Mouse (Mus musculus): ENCODE measurements around the gene Kcnq2.
A peak's percentile ranks its signal among the peaks of the same experiment; 100 is the strongest.

Gene Kcnq2

DNA sequence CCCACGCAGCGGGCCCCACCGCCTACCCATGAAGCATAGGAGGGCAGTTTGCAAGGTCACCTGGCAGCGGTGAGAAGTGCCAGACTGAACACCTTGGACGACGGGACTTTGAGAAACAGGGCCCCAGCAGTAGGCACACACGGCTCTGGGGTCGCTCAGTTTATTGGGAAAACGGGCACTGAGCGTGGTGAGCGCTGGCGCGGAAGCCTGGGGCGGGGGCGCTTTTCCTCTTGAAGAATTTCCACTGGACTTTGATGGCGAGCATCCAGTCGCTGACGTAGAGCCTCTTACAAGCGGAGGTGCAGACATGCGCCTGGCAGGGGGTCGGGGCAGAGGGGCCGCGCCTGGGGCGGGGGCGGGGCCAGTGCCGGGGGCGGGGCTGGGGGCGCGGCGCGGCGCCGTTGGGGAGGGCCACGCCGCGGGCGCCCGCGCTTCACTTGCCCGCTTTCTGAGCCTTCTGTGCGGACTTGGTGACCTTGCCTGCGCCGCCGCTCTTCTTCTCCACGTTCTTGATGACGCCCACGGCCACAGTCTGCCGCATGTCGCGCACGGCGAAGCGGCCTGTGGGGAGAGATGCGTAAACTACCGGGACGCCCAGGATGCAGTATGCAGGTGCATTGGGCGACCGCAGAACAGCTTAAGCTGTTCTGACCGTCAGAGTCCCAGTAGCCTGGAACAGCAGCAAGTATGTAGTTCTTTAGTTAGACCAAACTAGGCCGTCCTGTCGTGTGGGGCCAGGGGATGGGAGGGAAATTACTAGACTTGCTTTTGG lies 12.6 kb upstream of the Kcnq2 start:
- DNase-seq (ENCODE audit: low spot score), result no peak

DNA sequence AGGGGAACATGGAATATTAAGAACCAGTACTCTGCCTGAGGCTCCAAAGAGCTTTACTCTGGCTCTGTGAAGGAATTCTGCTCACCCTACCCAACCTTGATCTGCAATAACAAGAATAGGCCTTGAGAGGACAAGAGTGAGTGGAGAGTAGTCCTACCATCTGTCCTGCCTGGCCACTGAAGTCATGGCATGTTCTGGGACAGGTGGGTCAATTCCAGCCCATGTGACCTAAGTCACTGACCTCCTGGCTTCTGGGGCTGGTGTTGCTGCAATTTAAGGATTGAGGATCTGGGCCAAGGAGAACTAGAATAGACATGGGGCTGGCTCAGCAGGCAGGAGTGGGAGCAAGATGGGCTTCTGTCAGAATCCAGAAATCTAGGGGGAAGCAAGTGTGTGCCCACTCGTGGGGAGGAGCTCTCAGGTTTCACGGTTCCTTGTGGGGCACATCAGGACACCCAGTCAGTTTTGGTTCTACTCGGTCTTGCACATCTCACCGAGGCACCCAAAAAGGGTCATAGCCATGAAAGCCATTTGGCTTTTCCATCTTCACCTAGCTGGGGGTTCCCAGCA lies 12.0 kb upstream of the Kcnq2 start:
- DNase-seq (ENCODE audit: low spot score), result no peak

DNA sequence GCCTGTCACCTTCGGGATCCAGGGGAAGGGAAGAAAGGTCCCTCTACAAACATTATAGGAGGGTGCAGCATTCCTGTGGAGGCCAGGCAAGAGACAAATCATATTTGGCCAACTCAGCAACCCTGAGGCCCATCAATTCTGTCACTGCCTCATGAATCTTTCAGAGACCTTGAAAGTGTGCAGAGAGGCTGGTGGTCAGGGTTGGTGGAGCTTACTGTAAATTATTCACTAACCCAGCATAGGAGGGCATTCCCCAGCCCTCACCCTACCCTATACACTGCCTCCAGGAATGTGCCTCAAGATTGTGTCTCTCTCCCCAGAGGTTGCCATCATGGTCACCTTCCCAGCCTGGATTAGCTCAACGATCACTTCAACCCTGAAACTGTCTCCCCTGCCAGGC lies 9.6 kb upstream of the Kcnq2 start:
- no peak for DNase-seq (ENCODE audit: low spot score)

DNA sequence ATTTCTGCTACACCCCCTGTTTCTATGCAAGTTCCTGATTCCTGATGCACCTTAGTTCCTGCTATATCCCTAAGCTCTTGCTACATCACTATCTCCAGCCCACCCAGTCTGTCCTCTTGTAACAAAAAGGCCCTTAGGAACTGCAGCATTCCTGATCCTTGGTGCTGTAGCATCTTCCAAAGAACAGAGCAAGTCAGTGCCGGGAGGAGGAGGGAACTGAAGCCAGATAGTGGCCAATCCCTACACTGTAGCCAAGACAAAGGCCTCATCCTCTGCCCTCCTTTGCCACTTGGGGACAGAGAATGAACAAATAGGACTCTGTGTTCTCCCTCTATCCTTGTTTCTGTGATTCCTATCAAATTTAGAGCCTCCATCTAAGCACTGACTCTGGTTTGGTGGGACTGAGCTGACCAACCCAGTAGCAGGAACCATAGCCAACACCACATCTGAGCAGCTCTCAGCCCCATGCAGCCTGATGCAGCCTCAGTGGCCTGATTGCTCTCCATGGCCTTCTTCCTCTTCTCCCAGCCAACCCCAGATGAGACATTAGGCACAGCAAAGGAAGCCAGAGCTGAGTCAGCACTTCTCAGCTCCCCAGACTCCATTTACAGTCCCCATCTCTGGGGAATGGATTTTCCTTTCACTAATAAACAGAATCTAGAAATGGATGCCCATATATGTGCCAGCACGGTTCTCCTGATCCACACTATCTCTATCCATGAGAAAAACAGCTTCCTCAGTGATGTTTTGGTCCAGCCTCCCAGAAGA lies 8.6 kb upstream of the Kcnq2 start:
- DNase-seq (ENCODE audit: low spot score), result no peak

DNA sequence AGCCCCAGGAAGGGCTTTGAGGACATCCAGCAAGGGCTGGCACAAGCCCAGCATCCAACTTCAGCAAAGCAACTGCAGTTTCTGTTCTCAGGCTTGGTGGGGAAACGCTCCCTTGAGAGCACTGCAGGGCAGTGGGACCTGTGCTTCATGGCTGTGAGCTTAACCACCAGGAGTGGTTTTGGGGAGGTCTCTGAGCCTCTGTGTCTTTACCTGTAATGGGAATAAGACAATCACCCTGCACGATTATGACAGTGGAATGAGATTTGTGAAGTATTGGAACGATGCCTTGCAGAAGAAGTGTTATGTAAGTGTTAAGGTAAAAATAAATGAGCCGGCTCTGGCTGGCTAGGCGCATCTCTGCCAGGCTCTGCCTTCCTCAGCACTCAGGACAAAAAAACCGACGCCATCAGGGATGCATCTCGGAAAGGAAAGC lies 7.6 kb upstream of the Kcnq2 start:
- no peak for DNase-seq (ENCODE audit: low spot score)

DNA sequence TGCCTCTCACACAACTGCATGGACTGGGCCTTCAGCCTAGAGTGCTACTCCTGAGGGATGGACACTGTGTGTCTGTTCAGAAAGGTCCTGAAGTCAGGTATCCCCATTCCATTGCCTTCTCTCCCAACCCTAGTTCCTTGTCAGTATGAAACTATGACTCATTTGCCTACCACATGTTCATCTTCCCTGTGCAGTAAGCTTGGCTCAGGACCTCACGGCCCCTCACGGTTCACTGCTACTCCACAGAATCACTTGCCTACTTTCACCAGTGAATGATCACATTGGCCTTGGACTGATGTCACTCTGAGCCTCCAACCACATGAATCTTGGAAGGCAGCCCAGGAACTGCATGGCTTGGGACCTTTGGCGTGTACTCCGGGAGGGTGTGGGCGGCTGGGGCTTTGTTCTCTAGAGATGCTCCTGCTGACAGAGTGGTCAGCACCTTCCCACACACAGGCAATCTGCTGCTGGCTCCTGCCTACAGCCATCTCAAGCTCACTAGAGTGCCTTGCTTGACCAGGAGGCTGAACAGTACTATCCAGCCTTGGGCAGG lies 4.6 kb upstream of the Kcnq2 start:
- no peak for DNase-seq (ENCODE audit: low spot score)

DNA sequence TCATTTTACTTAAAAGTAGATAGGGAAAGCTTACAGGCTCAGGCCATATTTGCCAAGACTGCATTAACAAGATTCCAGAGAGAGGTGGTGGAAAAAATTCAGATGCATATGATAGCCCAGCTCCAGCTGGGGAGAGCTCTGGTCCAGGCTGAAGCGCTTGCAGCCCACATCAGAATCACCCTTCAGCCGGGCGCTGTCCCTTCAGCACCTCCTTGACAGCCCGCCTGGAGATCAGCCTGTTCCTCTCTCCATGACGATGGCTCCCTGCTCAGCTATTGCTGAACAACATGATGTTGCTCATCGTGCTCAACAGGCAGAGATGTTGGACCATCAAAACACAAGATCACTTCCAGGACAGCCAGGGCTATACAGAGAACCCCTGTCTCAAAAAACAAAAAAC lies 1.8 kb upstream of the Kcnq2 start:
- peak; percentile 44 for DNase-seq (ENCODE audit: low spot score)

DNA sequence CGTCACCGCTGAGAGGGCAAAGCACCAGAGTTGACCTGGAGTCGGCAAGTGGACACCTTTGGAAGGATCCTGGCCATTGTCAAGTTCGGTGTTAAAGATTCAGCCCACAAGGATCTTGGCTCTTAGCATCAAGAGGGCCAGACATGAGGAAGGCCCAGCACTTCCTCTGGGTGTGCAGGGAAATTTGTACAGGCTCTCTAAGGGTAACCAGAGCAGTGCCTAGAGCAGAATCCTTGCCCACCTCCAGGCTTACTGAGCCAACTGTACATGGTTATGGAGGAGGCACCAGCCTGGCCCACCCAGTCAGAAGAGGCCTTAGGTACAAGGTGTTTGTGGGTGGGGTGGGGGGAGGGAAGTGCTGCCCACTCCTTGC lies 332 bp upstream of the Kcnq2 start:
- no peak for DNase-seq (ENCODE audit: low spot score)

DNA sequence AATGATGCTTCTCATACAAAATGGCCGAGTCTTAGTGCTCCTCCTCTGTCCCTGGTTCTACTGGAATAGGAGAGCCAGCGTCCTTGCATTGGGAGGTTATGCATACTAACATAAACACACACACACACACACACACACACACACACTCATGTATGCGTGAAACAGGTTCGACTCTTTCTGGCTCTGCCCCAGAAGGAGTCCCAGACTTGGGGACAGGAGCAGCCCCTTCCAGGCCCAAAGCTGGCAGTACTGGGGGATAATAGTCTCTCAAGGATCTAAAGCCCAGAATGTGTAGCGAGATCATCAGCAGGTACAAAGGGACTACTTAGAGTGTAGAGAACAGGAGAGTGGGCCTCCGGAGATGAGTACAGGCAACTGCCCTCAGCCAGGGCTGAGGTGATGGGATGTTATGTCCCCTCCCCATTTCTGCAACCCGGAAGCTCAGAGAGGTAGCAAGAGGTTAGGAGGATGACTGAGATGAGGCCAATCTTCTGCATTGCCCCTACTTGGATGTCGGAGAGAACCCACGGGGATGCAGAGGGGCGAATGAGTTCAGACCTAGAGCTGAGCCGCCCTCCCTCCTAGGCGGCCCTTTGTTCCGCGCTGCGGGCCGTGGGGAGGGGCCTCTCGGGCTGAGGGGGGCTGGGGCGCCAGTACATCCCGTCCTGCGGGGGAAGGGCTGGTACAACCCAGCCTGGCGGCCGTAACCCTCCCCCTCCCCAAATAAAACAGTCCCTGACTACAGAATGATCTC lies 1.1 kb downstream of the Kcnq2 start:
- no peak for DNase-seq (ENCODE audit: low spot score)

DNA sequence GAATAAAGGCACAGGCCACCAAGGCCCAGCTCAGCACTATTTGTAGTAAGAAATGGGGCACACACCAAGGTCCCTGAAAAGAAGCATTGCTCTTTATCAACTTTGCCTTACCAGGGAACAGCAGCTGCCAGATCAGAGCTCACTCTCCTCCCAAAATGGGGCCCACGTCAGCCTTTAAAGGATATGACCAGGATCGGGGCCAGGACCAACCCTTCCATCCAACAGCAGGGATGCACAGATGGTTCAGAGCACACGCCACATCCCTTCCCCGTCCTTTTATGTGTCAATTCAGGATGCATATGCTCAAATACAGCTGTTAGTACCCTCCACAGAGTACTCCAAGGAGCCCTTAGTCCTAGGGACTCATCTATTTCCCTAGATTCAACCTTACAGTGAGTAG lies 4.9 kb downstream of the Kcnq2 start:
- DNase-seq (ENCODE audit: low spot score), result no peak

DNA sequence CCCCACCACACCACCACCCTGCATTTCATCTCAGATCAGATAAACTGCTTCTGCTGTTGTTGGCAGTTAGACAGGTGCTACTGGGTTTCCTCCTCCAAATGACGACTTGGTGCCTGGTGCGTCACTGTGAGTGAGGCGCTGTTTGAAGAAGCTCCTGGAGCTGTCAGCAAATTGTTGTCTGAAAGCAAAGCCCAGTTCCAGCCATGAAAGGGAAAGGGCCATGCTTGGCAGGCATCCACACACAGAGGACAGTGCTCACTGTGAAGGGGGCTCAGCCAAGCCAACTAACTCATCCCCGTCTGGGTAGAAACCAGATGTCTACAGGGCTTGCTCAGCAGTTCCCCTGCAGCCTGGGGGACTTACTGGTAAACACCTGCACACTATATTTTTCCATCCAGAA lies 6.1 kb downstream of the Kcnq2 start:
- no peak for DNase-seq (ENCODE audit: low spot score)

DNA sequence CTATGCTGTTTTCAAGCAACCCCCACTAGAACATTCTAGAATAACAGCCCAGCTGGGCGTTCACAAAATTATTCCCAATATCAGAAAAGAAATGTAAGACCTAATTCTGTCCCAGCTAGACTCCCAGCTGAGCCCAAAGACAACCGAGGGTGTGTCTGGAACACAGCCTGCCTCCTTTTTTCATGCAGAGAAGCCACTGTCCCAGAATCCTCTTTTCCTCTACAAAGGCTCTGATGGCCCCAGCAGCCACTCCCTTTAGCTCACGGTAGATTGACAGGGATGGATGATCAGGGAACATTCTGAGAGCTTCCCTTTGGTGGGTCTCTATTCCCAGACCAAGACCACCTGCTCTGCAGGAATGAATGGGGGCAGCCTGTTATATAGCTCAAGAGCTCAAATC lies 7.3 kb downstream of the Kcnq2 start:
- no peak for DNase-seq (ENCODE audit: low spot score)

DNA sequence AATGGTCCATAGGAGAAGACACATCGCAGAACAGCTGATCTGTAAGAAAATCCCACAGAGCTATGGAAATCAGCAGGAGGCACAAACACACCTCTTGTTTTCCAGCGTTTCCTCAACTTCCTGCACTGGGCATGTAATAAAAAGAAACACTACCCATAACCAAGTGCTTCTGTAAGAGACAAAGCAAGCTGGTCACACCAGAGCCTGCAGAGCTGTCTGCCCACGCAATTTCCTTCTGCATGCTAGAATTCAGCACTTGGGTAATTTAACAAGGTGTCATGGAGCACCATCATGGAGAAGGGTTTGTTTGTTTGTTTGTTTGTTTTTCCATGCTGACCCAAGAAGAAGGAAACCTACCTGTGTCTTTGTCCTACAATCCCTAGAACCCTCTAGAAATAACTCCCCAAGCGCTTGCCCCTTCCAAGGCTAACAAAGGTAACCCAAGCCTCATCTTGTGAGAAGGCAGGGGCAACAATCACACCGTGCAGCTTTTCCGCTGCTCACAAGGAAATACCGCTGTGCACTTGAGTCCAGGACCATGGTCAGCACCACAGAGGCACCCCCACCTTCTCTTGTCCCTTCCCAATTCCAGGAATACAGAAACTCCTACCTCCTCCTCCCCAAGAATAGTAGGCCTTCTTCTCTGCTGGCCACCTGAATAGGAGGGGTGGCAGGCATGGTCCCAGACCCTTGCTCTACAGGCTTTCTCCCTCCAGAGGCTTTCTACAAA lies 9.2 kb downstream of the Kcnq2 start:
- no peak for DNase-seq (ENCODE audit: low spot score)

DNA sequence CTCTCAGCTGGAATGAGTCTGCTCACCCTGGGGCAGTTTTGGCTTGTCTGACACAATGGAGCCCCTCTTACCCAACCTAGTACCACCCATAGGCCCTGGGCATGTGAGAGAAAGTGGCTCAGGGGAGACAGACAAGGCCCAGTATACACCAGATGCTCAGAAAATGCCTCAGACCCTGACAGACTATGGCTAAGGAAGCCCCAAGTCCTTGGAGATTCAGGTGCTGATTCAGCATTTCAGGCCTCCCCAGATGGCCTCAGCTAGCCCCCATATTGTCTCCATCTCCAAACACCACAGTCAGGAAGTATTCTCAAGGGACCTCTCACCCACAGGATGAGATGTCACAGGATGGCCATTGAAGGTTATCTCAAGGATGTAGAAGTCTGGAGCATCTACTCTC lies 12.5 kb downstream of the Kcnq2 start:
- no peak for DNase-seq (ENCODE audit: low spot score)

DNA sequence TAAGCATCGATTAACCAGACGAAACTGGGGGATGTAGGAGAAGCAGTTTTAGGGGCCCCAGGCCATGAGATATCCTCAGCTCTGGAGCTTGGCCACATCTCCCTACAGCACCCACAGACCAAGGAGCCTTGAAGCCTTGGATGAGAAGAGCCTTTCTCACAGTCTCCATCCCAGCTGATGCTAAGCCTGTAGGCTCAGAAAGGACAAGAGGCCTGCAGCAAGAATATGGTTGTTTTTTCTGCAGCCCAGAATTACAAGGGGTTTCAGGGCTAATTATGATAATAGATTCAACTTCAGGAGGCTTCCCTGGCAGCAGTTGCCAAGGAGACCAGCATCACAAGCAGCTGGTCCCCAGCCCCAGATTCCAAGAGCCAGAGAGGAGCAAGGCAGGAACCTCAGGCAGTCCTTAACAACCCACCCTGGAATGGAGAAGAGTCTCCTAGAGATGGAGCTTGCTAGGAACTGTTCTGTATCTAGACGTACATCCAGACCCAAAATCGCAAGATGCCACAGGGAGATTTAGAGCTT lies 14.1 kb downstream of the Kcnq2 start:
- no peak for DNase-seq (ENCODE audit: low spot score)

DNA sequence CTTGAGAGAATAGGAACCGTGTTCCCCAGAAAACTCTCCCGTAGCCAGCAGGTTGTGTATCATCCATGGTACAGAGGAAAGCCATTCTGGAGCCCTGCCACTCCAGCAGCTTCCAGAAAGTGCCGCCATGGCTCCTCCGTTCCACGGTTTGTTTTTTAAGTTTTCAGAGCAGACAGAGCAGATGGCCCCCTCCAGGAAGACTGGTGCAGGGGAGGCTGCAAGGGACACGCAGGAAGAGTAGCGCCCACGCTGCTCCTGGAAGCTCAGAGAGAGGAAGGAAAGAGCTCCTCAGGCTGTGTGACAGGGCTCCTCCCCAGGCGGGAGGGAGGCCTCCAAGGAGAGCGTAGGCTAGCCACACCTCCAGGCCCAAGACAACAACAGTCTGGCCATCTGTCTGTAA lies 15.1 kb downstream of the Kcnq2 start:
- DNase-seq (ENCODE audit: low spot score), result no peak

DNA sequence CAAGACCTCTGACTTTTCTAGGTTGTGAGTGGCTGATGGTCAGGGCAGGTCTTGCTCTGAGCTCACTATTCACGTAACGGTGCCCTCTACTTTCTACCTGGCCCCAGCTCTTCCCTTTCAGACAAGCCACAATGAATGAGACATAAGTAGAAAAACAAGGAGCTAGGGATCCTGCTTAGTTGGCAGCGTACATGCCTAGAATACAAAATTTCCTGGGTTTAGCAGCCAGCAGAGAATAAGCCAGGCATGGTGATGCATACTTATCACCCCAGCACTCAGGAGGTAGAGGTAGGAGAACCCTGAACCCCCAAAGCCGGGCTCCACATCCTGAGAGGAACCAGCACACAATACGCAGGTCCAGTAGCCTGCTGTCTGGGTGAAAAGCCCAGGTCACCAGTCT lies 18.7 kb downstream of the Kcnq2 start:
- no peak for DNase-seq (ENCODE audit: low spot score)

DNA sequence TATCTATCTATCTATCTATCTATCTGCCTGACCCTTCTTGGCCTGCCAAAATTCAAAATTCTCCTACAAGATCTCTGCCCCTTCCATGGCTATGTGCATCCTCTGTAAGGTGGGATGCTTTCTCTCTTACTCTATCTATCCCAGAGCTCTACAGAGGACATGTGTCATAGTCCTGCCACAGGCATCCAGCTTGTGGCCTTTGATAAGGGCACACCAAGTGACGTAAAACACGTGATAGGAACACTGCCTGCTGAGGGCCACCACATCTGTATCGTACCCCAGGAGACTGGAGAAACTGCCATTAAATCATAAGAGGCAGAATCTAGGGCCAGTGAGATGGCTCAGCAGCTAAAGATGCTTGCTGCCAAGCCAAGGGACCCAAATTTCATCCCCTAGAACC lies 19.7 kb downstream of the Kcnq2 start:
- no peak for DNase-seq (ENCODE audit: low spot score)

DNA sequence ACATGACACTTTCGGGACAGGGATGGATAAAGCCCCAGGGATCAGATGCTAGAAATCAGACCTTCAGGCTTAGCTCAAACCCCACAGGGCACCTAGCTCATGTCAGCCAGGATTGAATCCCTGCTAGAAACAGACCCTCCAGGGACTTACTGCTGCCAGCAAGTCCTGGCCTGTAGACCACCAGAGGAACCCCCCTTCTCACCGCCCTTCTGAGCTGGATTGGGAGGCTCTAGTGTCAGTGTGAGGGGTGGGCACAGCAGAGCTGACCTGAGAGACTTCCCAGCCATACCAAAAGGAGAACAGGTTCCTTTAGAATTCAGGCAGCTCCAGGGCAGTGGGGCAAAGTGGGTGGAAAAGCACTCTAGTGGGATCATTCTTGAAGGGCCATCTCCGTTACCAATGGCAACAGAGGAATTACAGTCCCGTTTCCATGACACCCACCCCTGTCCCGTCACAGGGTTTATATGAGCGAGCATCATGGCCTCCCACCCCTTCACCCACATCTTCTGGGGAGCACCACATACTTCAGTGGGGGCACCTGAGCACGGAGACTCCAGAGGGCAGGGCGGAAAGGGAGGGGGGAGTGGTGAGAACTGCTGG lies 21.2 kb downstream of the Kcnq2 start:
- DNase-seq (ENCODE audit: low spot score), result no peak

DNA sequence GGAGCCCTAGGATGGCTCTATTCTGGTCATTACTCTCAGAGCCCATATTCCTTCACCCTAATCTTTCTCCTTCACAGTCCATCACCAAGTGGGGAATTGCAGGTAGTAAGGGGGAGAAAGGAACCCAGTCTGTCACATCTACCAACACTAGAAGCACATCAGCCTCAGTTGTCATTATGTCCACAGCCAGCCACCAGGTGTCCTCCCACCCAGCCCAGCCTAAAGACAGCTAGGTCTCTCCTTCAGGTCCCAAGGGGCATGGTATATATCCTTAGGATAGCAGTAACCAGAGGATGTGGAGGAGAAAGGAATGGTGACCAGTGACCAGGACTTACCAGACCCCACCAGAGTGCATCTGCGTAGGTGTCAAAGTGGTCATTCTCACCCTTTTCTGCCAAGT lies 23.4 kb downstream of the Kcnq2 start:
- DNase-seq (ENCODE audit: low spot score), result no peak

DNA sequence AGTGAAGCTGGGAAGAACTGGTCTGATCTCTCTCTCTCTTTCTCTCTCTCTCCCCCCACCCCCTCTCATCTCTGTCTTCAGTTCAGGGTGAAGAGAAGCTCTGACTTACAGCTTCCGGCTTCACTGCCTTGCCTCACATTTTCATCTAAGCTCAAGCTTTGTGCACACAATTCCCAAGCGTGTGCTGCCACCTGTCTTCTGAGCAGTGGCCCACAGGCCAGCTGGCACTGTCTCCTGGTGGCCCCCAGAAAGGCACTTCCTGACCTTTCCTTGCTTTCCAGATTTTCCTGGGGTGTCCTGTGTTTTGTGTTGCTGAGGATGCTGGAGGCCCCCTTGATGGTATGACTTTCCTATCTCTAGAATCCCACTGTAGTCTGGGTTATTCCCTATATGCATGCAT lies 31.0 kb downstream of the Kcnq2 start:
- DNase-seq (ENCODE audit: low spot score), result no peak

All from testis, postnatal 14 days (tissue).